Mouse (Mus musculus) MEL-GATA-1-ER (cell line): ENCODE measurements around the gene Ncor2.

Experiments
- DNase-seq: peaks from one replicate; pipeline ENCODE4 v3.0.0-alpha.2; 2012; ENCODE audit warnings: low read depth; ENCODE audit errors: extremely low read depth

Gene Ncor2

DNA sequence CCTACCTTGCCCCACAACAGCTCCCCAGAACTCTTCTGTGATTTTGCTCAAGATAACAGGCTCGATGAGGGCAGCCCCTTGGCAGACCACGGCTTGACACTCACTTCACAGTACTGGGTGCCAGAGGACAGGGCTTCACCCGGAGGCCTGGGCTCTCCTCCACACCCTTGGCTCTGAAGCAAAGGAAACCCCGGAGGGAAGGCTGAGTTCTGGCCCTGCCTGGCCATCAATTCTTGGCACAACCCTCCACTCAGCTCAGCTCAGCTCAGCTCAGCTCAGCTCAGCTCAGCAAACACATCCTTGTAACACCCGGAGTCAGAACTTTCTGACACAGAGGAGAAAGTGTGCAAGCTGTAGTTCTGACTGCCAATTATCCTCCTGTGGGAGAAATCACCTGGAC is 30.3 kb downstream of the Ncor2 start:
- DNase-seq, result no peak

DNA sequence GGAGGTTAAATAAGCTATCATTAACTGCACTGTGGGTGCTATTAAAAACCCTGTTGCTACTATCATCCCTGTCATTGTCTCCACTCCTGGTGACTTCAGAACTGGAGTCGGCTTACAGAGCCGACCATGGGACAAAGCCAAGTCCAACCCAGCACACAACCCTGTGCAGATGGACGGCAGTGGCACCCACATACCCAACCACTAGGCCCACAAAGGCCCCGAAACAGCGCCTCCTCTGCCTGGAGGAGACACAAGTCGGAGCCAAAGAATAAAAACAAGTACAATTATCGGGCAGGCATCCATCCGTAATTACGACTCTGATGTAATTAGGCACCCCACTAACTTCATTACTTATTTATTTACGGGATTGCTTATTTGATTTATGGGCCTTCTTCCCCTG is 30.8 kb downstream of the Ncor2 start:
- DNase-seq, result no peak

DNA sequence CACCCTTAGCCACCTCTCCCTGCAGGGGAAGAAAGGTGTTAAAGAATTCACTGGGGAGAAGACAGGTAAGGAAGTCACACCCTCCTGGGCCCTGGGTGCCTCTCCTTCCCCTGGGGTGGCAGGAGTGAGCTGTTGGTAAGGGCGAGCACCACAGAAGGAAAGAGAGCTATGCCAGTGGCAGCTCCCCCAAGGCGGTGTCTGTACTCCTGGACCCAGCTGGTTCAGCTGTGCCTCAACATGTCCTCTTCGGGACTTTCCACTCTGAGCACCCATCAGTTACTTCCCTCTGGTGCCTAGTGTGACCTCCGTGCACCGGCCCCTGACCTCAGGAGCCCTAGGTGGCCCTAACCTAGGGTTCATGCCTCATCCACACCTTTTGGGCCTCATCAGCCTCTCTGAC is 31.9 kb downstream of the Ncor2 start:
- no peak for DNase-seq

DNA sequence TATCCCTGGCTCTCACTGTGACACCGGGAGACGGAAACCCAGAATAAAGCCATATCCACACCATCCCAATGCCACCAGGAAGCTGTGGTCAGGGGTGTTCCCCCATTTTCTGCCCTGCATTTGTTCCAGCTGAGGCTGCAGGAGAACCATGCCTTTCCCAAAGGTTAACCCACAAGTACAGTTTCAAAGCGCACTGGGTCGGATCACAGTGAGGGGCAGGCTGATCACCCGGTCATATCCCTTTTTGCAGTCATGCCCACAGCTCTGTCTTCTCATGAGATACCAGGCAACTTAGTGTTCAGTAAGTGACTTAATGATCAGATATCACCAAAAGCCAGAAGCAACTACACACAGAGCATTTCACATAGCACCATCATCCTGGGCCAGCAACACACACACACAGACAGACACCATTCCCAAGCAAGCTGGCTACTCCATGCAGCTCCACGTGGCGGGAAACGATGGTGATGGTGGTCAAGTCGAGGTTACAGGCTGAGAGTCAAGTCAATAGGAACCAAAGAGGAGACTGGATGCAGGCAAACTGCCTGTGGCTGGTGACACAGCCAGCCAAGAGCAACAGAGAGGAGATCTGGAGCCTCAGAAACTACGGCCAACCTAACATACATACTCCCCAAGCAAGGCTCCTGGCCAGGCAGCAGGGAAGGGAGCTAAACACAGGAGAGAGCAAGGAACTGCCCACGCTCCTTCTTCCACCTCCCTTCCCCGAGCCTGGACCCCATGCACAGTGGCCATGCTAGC is 35.7 kb downstream of the Ncor2 start:
- DNase-seq, result no peak

DNA sequence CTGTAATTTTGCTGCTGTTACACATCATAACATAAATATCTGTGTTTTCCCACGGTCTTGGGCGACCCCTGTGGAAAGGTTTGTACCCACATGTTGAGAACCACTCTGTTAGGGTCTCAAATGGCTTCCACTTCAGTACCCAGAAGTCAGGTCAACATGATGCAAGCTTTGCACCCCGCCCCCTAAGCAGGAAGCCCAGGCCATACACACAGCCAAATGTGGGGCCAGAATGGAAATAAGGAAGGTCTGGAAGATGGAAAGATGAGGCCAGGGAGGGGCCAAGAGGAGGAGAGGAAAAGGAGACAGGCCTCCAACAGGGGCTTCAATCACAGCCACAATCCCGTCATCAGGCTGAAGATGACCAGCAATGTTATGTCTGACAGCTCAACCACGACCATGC is 37.1 kb downstream of the Ncor2 start:
- no peak for DNase-seq

DNA sequence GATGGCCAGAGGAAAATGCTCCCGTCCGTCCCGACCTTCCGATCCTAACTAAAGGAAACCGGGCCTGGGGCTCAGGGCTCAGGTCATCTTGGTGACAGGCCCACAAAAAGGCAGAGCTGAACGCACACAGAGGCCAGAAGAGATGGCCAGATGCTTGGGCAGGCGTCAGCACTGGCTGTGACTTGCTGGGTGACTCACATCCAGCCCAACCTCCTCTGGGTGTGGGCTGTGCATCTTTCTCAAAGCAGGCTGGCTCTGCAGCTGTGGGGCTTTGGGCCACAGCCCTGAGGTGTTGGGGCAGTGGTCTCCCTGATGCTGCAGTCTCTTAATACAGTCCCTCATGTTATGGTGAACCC is 37.5 kb downstream of the Ncor2 start:
- DNase-seq, result no peak

DNA sequence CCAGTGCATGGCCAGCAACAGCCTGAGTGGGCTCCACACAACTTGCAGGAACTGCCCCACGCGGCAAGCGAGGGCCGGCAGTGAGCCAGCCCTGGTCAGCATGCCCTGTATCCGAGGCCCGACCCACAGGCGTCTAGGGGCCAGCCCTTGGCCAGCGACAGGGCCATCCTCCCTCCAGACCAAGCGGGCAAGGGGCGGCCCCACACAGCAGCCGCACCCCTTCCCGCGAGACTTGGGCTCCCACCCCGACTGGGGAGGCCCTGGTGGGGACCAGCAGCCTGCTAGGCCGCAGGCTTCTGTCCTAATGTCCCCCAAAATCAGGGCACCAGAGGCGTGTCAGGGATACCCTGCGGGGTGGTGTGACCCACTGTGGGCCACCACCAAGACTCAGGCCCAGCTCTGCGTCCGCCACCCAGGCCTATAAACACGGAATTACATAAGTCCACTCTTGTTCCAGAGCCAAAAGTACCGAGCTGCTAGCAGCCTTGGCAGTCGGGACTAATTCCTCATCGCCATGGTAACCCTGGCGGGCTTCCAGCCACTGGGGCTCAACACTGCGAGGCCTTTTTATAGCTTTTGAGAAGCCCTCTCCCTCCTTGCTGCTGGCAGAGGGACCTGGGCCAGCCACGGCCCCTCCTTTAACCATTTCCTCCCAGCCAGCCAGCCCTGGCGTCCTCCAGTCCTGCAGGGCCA is 38.0 kb downstream of the Ncor2 start:
- peak; percentile 76 for DNase-seq

DNA sequence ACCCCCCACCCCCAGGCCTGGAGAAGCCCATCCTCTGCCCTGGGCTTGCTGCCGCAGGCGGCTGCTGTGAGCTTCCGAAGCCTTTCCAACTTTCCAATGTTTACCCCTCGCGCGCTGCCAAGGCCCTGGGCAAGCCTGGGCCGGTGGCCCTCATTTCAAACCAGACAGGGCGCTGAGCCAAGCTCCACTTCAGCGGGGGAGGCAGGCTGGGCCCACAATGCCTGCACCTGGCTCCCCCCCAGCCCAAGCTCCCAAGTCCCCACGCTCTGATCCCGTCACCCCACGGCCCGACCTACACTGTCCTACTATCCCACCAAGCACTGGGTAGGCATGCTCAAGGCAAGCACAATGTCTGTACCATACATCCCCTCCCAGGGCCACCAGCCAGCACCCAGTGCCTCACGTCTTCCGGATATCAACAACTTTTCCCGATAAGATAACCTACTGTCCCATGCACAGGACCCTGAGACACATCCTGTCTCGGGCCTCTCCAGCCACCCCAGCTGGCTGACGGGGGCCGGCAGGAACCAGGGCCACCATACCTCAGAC is 38.8 kb downstream of the Ncor2 start:
- no peak for DNase-seq

DNA sequence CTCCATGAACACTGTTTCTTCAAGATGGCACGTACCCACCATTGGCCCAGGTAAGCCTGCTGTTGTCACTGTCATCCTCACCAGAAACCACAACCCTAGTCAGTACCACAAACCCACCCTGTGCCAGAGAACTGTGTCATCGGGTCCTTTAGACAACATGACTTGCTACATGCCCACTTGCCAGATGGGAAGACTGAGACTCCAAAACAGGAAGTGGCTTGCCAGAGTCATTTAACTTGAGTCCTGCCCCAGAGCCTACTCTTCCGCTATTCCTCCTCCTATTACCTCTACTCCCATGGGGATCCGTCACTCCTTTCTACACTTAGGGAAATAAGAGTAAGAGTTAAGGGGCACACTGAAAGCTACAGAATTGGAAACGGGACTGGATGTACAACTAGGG is 39.4 kb downstream of the Ncor2 start:
- DNase-seq, result no peak

DNA sequence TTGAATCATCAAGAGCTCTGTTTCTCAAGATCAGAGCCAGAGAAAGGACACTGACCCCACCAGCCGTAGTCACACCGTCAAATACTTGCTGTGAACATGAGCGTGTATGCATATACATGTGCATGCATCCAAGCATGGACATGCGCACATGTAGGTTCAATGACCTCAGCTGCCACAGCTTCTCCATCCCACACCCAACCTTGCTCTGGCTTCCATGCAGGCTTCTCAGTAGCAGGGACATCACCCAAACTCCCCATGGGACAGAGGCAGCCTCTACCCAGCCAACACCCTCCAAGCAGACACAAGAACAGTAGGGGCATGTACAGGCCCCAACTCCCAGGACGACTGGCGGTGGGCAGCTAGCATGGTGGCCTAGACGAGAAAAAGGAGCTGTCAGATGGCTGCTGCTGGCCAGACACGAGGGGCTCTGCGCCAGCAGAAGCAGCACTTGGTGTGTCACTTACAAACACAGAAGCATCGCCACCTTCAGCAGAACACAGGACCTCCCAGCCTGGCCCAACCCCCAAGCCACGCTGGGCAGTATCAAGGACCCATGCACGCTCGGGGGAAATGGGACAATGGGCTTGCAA is 40.1 kb downstream of the Ncor2 start:
- DNase-seq, result no peak

DNA sequence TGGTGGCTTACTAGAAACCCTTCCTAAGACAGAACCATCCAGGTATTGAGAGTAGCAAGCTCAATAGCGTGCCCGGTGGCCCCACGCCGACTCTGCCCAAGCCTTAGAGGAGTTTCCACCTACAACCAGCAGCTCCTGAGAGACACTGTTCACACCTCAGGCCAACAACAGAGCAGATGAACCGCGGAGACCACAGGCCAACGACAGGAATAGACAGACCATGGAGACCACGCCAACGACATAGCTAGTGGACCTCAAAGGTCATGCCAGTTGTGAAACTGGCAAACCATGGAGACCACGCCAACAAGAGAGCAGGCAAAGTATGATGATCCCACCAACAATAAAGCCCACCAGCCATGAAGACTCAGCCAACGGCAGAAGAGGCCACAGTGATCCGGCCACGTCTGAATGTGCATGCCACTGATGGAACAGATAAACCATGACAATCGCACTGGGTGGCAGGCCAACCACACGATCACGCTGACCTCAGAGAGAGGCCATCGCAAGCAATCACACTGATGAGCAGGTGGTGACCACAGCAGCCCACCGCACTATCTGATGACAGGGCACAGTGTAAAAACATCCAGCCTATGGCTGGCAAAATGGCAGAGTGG is 41.2 kb downstream of the Ncor2 start:
- DNase-seq, result no peak

DNA sequence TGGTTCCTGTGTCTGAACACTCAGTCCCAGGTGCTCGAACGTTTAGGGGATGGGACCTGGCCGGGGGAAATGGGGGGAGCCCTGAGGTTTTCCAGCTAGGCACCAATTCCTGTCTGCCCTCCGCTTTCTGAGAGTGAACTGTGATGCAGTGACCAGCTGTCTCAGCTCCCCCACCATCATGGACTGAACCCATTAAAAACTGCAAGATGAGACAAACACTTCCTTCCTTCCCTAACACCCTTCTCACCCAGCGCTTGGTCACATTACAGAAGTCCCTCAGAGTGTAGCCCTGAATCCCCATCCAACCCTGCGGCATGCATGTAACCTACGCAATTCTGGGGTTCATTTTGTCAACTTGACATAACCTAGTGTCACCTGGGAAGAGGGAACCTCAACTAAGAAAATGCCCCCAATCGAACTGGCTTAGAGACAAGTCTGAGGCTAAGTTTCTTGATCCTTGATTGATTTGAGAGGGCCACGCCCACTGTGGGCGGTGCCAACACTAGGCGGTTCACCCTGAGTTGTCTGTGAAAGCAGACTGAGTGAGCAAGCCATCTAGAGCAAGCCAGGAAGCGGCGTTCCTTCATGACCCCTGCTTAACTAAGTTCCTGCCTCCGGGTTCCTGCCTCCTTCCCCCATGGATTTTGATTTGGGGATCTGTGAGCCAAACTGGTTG is 41.9 kb downstream of the Ncor2 start:
- DNase-seq, result no peak

DNA sequence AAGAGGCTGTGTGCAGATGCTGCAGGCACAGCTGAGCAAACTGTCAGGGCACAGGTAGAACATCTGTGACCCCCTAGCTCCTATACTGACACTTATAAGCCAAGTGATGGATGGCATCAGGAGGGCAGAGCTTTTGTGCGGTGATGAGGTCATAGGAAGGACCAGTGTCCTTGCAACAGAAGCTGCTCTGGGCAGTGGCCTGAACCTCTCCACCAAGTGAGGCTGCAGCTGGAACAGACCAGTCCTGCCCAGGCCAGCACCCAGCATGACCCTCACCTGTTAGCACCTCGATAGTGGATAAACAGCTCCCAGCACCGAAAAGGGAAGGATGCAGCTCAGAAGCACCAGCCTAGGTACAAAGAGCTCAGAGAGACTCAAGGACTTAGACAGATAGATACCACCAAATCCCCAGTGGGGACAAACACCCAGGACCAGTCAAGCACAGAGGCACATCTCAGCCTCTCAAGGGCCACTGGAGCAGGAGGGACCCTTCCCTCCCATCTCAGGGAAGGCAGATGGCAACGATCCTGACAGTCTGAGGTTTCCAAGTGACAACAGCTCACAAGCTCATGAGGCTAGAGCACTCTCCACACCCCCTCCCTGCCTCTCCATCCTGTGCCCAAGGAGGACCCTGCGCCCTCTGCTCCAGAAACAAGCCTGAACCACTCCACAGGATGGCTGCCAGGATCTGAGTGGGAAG is 42.6 kb downstream of the Ncor2 start:
- no peak for DNase-seq

DNA sequence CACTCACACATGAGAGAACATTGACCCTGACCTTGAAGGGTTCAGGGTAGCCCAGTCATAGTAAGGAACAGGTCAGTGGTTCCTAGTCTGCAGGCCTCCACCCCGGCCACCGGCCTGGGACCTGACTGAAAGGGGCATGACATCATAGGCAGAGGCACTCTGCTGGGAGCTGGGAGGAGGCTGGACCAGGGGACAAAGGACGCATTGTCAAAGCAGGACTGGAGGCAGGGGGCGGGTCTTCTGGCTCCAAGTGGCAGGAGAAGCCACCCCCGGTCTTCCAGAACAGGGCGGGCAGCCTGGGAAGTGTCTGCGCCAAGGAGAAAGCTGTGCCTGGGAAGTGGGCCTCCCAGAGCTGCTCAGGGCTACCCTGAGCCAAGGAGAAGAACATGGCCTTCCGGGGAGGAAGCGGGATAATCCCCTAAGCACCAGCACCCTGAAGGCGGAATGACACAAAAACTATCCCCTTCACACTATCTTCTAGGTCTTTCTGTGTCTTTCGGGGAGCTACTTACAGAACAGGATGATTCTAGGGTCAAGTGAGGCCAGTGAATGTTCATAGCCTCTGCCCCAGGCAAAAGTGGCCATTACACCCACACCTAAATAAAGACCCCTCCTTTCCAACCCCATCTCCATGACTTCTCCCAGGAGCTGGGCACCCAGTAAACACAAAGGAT is 44.1 kb downstream of the Ncor2 start:
- no peak for DNase-seq

DNA sequence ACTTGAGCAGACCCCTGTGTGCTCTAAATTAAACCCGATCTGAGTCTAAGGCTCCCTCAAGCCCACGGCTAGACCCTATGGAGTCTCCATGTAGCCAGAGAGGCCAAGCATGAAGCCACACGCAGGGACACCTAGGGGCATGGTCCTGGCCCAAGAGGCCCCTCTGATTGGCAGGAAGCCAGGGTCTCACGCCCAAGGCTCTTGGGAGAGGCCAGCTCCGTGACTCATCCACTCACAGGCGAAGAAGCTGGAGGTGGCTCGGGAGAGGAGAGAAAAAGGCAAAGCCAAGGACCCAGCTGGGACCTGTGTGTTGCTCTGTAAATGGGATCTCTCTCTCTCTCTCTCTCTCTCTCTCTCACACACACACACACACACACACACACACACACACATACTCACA is 44.6 kb downstream of the Ncor2 start:
- DNase-seq, result no peak

DNA sequence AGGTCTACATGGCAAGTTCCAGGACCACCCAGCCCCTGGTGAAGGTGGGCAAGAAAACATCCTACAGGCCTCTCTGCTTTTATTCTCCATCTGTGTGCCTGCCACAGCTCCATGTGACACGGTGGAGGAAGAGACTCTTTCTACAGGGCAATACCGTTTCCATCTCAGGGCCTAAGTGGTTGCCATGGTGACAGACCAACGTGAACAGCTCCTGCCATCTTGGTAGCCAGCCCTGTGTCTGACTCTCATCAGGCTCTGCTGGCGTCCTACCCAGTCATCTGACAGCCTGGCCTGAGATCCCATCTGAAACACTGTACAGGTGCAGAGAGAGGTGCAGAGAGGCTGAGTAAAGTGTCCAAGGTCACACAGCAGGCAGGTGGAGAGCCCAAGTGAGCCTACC is 45.4 kb downstream of the Ncor2 start:
- no peak for DNase-seq

DNA sequence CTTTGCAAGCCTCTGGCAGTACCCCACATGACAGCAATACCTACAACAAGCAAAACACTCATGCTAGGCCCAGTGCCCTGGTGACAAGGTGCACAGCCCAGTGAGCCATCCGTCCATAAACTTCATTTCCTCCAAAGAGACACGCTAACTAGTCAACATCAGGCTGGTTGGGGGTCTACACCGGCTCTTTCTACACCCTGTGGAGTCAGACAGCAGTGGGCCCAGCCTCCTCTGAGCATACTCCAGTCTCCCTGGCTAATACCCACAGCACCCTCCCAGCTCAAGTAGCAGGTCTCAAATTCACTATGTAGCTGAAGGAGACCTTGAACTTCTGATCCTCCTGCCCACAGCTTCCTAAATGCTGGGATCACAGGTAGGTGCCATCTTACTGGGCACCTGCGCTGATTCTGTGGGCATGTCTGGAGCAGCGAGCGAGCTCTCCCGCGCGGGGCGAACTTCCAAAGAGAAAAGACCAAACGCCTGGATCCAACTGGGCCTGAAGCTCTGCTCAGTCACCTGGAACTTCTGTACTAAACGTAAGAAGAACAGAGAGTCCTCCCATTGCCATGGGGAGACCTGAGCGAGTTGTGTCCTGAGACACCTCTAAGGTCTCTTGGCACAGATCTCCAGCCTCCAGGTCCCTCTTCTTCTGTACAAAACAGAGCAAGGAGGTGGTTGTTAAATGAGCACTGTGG is 46.3 kb downstream of the Ncor2 start:
- no peak for DNase-seq

DNA sequence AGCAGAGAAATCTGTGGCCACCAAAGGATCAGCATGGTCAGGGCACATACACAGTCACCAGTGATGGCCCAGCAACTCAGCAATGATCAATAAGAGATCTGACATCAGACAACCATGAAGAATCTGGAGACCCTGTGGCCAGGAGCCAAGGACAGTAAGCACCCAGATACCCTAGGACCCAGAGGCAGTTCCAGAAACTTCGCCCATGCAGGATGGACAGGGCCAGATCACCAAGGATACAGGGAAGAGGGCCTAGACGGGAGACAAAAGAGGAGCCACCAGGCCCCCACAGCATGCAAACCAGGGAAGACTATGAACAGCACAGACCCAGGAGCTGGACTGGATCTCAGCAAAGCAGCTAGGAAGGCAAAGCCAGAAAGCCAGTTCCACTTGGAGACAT is 47.0 kb downstream of the Ncor2 start:
- DNase-seq, result no peak

DNA sequence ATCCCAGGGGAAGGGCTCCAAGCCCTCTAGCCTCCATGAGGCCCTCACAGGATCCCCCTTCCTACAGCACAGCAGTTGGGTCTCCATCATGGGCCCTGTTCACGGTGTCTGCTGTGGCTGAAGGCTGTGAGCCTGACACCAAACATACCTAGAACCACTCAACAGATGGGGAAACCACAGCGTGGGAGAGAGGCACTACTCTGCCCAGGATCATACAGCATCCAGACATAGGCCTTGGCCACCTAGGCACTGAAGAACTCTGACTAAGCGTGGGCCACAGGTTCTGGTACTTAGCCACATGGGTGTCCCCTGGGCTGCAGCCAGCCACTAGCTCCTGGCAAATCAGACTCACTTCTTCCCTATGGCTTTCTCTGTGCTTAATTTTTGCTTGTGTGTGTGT is 48.6 kb downstream of the Ncor2 start:
- no peak for DNase-seq

DNA sequence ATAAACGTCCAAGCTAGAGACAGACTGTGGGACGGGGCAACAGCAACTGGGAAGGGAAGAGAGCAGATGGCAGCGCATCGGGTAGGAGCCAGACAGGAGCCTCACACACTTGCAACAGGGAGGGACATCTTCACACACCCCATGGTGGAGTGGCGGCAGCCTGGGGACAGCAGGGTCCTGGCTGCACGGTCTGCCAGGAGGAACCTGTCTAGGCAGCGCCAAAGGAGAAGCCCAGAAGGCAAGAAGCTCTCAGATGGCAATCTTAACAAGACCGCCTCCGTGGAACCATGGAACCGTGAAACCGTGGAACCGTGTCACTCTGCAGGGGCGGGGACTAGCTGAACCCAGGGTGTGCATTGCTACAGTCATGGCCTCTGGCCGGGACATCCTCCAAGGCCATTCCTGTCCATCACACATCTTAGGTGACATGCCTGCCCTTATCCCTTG is 50.1 kb downstream of the Ncor2 start:
- no peak for DNase-seq
